Mouse (Mus musculus): ENCODE data around the gene Runx1.
A peak's percentile ranks its signal among the peaks of the same experiment; 100 is the strongest.

Runx1 gene

DNA sequence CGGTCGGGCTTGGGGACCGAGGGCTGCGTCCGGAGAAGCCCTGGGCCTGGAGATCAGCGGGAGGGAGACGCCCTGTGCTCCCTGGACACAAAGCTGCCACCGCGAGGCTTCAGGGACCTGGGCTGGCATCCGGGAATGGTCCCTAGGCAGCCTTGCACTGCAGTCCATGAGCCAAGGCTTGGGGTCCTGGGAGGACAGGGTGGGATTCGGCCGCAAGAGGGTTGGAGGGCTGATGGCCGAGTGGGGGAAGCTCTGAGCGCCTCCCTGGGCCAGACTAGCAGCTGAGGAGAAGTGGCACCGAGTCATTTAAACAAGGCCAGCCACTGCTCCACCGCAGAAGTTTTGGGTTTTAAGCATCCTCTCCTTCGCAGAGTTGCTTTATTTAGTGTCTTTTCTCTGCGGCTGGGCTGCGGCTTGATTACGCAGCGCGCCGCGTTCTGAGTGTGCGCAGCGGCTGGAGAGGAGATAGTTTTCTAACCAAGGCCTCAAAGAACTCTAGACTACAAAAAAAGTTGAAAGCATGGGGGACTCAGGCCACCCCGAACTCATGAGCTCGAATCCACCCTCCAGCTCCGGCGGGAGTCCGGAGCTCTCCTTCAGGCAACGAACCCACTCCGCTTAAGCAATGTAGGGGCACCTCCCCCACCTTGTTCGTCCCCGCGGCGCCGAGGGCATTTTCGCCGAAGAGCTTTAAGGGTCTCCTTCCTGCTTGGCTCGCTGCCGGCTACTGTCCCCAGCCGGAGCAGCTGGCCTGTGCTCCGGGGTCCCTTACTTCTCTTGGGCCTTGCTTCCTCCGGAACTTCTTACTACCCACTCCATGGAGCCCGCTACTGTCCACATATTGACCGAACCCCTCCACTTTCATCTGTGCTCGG, 128.0 kb downstream of the Runx1 start:
- peak; percentile 39 for DNase-seq (ENCODE audit: low read depth, low spot score)
- Histone ChIP-seq H3K36me3 (ENCODE audit: control insufficient read depth, insufficient read depth, low read length, poor library complexity, severe bottlenecking) (no peaks in the 10 kb centered on the region; the same call in 1 of the 2 replicates), H3K27me3 (ENCODE audit: control insufficient read depth, insufficient read depth, low read length, poor library complexity, severe bottlenecking) (no peaks in the 10 kb centered on the region)

DNA sequence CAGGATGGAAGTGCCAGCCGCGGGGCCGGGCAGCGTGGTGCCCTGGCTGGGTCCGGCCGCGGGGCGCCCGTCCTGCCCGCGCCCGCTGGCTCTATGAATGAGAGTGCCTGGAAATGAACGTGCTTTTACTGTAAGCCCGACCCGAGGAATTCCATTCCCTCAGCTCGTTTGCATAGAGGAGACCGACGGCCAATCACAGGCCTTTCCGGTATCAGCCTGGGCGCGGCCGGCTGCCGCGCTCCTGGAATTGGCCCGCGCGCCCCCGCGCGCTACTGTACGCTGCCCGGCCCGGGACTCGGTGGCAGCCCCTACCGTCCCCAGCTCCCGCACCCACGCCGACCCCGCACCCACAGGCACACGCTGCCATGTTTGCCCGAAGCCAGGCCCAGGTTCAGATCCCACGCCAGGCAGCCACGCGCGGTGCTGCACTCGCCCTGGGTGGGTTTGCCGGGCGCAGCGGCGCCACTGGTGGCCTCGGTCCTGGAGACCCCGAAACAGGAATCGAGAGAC, 128.7 kb downstream of the Runx1 start:
- Histone ChIP-seq H3K27me3 (ENCODE audit: control insufficient read depth, insufficient read depth, low read length, poor library complexity, severe bottlenecking) (no peaks in the 10 kb centered on the region), H3K36me3 (ENCODE audit: control insufficient read depth, insufficient read depth, low read length, poor library complexity, severe bottlenecking) (no peaks in the 10 kb centered on the region; the same call in 1 of the 2 replicates)
- DNase-seq (ENCODE audit: low read depth, low spot score) = peak; percentile 59

DNA sequence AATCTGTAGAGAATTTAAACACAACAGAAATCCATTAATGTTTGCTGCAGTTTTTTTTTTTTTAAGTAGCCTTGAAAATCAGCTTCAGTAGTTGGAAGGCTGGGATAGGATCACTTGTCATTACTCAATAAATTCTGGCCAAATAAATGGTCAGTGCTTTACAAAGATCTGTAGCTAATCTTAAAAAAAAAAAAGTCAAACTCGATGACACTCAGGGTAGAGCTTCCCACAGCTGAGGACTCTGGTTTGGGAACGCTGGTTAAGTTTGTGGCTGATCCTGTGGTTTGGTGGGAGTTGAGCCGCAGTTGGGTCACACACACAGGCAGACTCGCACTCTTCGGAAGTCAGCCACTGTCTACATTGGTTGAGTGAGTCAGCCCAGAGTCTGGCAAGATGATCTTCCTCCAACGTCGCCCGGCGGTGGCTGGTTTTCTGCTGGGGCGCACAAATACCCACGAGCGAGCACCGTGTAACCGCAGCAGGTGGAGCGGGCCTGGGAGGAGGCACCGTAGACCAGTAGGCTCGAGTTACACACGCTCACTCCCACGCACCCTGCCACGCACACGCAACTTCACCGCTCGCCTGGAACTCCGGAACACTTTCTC, 129.4 kb downstream of the Runx1 start:
- Histone ChIP-seq H3K36me3 (ENCODE audit: control insufficient read depth, insufficient read depth, low read length, poor library complexity, severe bottlenecking) (no peaks in the 10 kb centered on the region; the same call in 1 of the 2 replicates), H3K27me3 (ENCODE audit: control insufficient read depth, insufficient read depth, low read length, poor library complexity, severe bottlenecking) (no peaks in the 10 kb centered on the region)
- DNase-seq (ENCODE audit: low read depth, low spot score) = peak; percentile 83

DNA sequence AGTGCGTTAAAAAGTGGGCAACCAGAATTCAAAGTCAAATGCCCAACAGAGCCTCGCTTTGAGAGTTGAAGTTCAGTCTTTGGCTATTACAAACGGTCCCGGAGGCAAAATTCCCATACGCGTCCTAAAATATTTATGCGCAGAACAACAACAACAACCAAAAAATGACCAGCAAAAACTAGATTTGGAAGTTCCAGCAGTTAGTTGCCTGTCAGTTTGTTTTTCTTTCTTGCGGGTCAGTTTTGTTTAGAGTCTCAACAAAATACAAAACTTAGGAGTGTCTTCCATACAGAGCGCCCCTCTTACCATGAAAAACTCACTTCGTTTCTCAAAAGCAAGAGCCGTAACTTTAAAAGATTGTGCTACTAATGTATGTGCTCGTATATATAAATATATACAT, 130.0 kb downstream of the Runx1 start:
- no peaks in the 10 kb centered on the region; the same call in 1 of the 2 replicates for H3K36me3 ChIP-seq (ENCODE audit: control insufficient read depth, insufficient read depth, low read length, poor library complexity, severe bottlenecking)
- H3K27me3 ChIP-seq (ENCODE audit: control insufficient read depth, insufficient read depth, low read length, poor library complexity, severe bottlenecking) = no peaks in the 10 kb centered on the region
- no peak for DNase-seq (ENCODE audit: low read depth, low spot score)

DNA sequence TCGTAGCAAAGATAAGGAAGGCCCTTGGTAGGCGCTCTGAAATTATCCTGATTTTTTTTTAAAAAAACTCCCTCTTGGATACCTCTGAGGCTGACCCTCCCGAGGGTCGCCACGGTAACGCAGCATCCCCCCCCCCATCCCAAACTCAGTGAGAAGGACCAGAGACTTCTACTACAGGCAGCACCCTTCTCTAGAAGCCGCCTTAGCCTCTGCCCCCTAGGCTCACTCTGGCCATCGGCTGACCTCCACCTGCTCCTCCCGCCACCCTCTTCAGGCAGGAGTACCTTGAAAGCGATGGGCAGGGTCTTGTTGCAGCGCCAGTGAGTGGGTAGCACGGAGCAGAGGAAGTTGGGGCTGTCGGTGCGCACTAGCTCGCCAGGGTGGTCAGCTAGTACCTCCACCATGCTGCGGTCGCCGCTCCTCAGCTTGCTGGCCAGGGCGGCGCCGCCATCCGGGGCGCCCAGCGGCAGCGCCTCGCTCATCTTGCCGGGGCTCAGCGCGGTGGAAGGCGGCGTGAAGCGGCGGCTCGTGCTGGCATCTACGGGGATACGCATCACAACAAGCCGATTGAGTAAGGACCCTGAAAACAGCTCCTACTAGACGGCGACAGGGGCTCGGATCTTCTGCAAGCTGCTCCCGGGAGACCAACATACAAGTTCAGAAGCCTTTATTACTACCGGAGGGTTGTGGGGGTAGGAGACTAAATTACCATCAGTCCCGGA, 130.6 kb downstream of the Runx1 start:
- H3K36me3 ChIP-seq (ENCODE audit: control insufficient read depth, insufficient read depth, low read length, poor library complexity, severe bottlenecking) = peaks cover 2% of the 10 kb centered on the region; the same call in 1 of the 2 replicates
- DNase-seq (ENCODE audit: low read depth, low spot score) = no peak
- no peaks in the 10 kb centered on the region for H3K27me3 ChIP-seq (ENCODE audit: control insufficient read depth, insufficient read depth, low read length, poor library complexity, severe bottlenecking)

DNA sequence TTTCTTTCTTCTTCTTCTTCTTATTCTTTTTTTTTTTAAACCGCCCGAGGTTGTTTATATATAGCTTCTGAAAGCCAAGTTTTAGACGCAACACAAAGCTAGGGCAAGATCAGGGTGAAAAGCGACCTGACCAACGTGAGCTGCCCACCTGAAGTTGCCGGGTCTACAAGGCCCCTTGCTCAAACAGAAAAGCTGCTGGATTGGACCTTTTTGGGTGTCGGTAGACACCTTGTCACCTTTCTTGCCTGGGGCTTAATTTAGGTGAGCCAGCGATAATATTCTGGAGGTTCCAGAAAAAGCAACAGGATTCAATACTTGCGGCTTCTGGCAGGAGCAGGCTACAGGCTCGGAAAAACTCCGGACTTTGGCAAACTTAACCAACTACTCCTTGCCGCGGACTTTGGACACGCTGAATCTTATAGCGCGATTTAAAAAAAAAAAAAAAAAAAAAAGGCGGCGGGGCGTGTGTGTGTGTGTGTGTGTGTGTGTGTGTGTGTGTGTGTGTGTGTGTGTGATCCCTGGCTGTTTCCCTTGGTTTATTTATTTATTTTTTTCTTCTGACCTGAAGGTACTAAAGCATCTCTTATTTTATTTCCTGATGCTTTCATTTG, 131.3 kb downstream of the Runx1 start:
- H3K27me3 ChIP-seq (ENCODE audit: control insufficient read depth, insufficient read depth, low read length, poor library complexity, severe bottlenecking) = no peaks in the 10 kb centered on the region
- peaks cover 4% of the 10 kb centered on the region; the same call in 1 of the 2 replicates for H3K36me3 ChIP-seq (ENCODE audit: control insufficient read depth, insufficient read depth, low read length, poor library complexity, severe bottlenecking)
- no peak for DNase-seq (ENCODE audit: low read depth, low spot score)

DNA sequence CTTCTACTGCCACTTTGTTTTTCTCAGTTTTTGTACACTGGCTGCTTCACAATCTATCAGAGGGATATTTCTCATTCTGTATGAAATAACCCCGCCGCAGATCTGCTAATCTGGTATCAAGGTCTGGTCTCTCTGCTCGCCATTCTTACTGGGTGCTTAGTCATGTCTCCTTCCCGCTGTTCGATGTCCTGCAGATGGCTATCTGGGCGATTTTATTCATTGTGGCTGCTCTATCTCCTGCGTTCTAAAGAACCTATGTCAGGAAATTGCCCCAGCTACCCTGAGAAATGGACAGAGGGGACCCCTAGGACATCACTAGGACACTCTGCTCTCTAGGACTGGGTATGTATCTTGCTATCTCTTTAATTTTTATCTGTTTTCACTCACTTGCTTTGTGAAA, 135.2 kb downstream of the Runx1 start:
- DNase-seq (ENCODE audit: low read depth, low spot score) = no peak
- Histone ChIP-seq H3K36me3 (ENCODE audit: control insufficient read depth, insufficient read depth, low read length, poor library complexity, severe bottlenecking) (peaks cover 8% of the 10 kb centered on the region), H3K27me3 (ENCODE audit: control insufficient read depth, insufficient read depth, low read length, poor library complexity, severe bottlenecking) (no peaks in the 10 kb centered on the region)

DNA sequence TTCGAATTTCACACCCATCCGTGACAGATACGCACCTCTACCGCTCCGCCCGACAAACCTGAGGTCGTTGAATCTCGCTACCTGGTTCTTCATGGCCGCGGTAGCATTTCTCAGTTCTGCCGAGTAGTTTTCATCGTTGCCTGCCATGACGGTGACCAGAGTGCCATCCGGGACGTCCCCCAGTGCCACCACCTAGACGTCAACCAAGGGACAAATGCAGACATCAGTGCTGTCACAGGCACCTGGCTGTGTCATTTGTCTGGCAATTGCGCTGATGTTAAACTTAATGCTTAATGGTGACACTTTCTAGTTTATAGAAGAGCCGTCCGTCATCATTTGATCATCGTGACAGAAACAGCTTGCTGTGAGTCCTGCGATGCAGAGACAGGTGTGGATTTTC, 137.0 kb downstream of the Runx1 start:
- peaks cover 8% of the 10 kb centered on the region for H3K36me3 ChIP-seq (ENCODE audit: control insufficient read depth, insufficient read depth, low read length, poor library complexity, severe bottlenecking)
- no peak for DNase-seq (ENCODE audit: low read depth, low spot score)
- H3K27me3 ChIP-seq (ENCODE audit: control insufficient read depth, insufficient read depth, low read length, poor library complexity, severe bottlenecking) = no peaks in the 10 kb centered on the region

DNA sequence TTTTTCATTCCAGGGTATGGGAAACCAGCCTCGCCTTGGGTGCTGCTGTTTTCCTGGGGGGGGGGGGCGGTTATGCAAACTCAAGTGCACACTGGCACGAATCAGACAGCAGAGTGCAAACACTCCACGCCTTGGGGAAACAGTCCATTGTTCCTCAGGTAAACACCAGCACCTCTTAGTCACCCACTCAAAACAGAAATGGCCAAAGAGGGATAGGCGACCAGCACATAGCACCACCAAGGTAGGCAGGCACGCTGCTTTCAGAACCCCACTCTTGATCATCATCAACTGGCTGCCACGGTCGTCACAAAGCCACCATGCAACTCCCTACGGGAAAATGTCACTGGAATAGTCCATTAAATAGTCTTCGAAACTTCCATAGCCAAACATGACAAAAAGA, 139.0 kb downstream of the Runx1 start:
- no peak for DNase-seq (ENCODE audit: low read depth, low spot score)
- H3K27me3 ChIP-seq (ENCODE audit: control insufficient read depth, insufficient read depth, low read length, poor library complexity, severe bottlenecking) = no peaks in the 10 kb centered on the region
- H3K36me3 ChIP-seq (ENCODE audit: control insufficient read depth, insufficient read depth, low read length, poor library complexity, severe bottlenecking) = peaks cover 10% of the 10 kb centered on the region

DNA sequence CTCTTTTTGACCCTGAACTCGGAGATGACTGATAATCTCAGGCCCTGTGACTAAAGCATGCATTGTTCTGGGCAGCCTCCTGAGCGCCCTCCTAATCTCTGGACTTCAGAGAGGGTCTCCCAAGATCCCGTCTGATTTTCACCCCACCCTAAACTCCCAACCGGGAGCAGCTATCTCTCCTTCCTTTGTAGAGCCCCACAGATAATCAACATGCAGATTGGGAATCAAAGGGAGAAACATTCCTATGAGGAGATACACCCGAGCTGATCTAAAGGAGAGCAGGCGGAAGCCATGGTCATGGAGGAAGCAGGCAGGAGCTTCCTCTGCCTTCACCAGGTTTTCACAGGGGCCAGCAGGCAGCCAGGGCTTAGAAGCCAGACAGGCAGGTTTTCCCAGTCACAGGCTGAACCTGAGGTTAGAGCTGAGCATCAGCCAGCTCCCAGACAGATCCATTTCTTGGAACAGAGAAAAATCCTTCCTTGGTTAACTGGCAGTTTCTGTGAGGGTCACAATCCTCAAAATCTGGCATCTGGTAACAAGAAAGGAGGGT, 140.1 kb downstream of the Runx1 start:
- H3K36me3 ChIP-seq (ENCODE audit: control insufficient read depth, insufficient read depth, low read length, poor library complexity, severe bottlenecking) = peaks cover 10% of the 10 kb centered on the region
- H3K27me3 ChIP-seq (ENCODE audit: control insufficient read depth, insufficient read depth, low read length, poor library complexity, severe bottlenecking) = no peaks in the 10 kb centered on the region
- DNase-seq (ENCODE audit: low read depth, low spot score) = no peak

DNA sequence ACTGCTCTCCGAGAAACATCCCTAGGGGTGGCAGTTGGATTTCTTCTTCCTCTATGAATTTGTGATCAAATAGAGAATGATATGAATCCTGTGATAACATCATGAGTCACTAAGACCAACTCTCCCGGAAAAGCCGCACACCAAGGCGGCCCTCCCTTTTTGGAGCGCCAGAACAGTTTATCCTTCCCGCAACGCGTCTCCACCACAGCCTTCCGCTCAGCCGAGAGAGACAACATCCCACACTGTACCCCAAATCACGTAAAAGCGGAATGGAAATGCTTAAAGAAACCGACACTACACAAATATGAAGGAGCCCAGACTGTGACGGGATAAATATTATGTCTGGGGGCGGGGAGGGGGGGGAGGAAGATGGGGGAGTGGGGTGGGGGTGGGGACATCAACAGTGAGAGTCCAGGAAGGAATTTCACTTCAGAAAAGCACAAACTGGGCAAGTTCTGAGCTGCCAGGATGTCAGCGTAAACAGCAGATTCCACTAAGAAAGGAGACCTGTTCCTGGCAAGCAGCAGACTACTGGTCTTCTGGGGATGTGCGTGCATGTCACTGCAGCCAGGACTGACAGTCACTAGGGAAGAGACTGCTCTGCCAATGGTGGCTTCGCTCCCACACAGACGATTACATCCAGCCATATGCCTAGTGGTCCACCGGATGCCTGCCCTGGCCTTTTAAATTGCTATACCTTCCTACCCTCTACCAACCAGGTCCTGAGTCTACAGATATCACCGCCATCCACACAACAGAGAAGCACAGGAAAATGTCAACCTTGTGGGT, 141.3 kb downstream of the Runx1 start:
- peaks cover 6% of the 10 kb centered on the region for H3K36me3 ChIP-seq (ENCODE audit: control insufficient read depth, insufficient read depth, low read length, poor library complexity, severe bottlenecking)
- DNase-seq (ENCODE audit: low read depth, low spot score) = no peak

DNA sequence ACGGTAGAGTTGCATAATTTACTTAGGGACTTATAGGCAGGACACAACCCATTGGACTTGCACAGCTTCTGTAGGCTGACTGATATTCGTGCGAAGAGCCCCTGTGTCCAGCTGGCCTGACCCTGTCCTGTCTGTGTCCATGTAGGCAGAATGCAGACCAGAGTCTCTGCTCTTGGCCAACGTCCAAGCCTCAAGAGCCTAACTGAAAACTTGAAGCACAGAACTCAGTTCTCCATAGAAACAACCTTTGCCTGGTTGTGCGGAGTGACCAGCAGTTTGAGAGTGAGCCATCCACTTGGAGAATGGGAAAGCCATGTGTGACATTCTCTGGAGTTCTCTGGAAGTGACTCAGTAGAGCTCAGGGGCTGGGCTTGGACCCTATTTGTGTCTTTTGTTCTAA, 149.3 kb downstream of the Runx1 start:
- Histone ChIP-seq H3K27me3 (ENCODE audit: control insufficient read depth, insufficient read depth, low read length, poor library complexity, severe bottlenecking) (no peaks in the 10 kb centered on the region), H3K36me3 (ENCODE audit: control insufficient read depth, insufficient read depth, low read length, poor library complexity, severe bottlenecking) (peaks cover 2% of the 10 kb centered on the region)
- no peak for DNase-seq (ENCODE audit: low read depth, low spot score)

More for the DNA sequence above, 141.3 kb downstream of the Runx1 start:
- H3K27me3 ChIP-seq (ENCODE audit: control insufficient read depth, insufficient read depth, low read length, poor library complexity, severe bottlenecking) = no peaks in the 10 kb centered on the region

DNA sequence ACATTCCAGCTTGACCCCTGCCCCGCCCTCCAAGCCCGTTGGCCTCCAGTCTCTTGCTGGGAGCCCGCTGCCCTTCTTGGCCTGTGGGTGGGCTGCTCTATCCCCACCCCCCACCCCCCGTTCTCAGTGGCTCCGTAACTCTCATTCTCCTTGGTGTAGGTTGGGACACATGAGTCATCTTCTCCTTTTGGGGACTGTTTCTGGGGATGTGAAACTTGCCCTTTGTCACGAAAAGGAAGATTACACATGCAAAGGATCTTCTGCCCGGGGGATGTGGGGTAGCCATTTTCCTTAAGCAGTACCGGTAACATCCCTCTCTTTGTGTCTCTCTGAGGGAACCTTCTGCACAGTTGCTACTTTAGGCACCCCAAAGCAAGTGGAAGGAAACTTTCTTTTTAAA, 150.3 kb downstream of the Runx1 start:
- DNase-seq (ENCODE audit: low read depth, low spot score) = no peak
- H3K36me3 ChIP-seq (ENCODE audit: control insufficient read depth, insufficient read depth, low read length, poor library complexity, severe bottlenecking) = peaks cover 2% of the 10 kb centered on the region
- no peaks in the 10 kb centered on the region for H3K27me3 ChIP-seq (ENCODE audit: control insufficient read depth, insufficient read depth, low read length, poor library complexity, severe bottlenecking)

Data from splenic B cell, adult 2 months (primary cell).